12 mouse cellular contexts compared by ENCODE assay signal in the genomic region with DNA sequence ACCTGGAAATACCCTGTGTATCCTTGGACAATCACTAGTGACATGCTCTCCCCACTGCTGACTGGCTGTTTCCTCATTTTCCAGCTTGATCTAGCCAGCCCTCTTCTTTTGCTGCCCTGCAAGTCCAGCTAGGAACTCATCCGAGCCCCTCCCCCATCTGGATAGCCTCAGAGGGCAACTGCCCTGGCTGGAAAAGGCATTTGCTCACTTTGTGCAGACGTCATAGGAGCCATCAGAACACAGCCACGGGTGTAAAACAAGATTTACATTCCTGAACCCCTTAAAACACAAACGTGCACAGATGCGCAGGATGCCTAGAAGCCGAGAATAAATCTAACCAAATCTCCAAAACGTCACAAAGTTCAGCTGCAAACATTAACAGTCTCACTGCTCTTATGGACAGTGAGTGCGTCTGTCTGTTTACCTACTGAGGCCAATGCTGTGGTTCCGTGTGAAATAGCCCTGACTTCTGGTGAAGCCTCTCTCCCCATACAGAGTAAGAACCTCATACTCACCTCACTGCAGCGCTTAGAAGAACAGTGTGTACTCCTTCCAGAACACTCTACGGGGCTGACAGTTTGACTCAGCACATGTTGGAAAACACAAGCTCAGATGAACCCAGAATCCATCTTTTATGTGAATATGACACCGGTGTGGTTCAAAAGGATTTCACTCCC.
DNase-seq lines count a peak whose midpoint lies in the region; ATAC-seq and TF ChIP-seq lines count a peak whose summit lies in the region.
"Had no signal": no experiment of that assay in that cellular context is flagged by ENCODE, and none has a peak within 500 bp of the region (broad histone marks: within the 10 kb centered on the region; RNA-seq: fewer than 3 reads in every experiment).

No protein-coding gene starts in this region.

- H3K36me3 ChIP-seq in liver, embryonic 12.5 days = no peaks in the 10 kb centered on the region
- H3K36me3 ChIP-seq in stomach, embryonic 15.5 days = no peaks in the 10 kb centered on the region
- no peaks in the 10 kb centered on the region for H3K36me3 ChIP-seq in thymus, adult 2 months (ENCODE audit: control insufficient read depth, insufficient read depth, low read length)
- H3K36me3 ChIP-seq: liver, embryonic 13.5 days; midbrain, embryonic 15.5 days had no signal

- no peaks in the 10 kb centered on the region for H3K4me1 ChIP-seq in liver, embryonic 12.5 days
- peaks cover 11% of the 10 kb centered on the region for H3K4me1 ChIP-seq in stomach, embryonic 15.5 days
- no peaks in the 10 kb centered on the region for H3K4me1 ChIP-seq in thymus, adult 2 months (replicated peaks; ENCODE audit: control insufficient read depth, insufficient read depth, low read length)
- H3K4me1 ChIP-seq: liver, embryonic 13.5 days; midbrain, embryonic 15.5 days had no signal

- WGBS in liver, embryonic 12.5 days (ENCODE audit: insufficient replicate concordance) = 67% methylated on average over 12 of the region's 12 CpGs
- 30% methylated on average over 12 of the region's 12 CpGs for WGBS in stomach, embryonic 15.5 days
- 85% methylated on average over 12 of the region's 12 CpGs for WGBS in thymus, adult 2 months

- no peak overlapping the region for H3K27ac ChIP-seq in liver, embryonic 12.5 days
- H3K27ac ChIP-seq in stomach, embryonic 15.5 days = peak overlapping the region; percentile 59
- no peak overlapping the region for H3K27ac ChIP-seq in thymus, adult 2 months (ENCODE audit: control insufficient read depth, insufficient read depth, low read length)
- H3K27ac ChIP-seq: liver, embryonic 13.5 days; midbrain, embryonic 15.5 days had no signal

- H3K9me3 ChIP-seq in liver, embryonic 12.5 days (replicated peaks) = no peaks in the 10 kb centered on the region
- H3K9me3 ChIP-seq in stomach, embryonic 15.5 days = no peaks in the 10 kb centered on the region
- H3K9me3 ChIP-seq: liver, embryonic 13.5 days; midbrain, embryonic 15.5 days had no signal

- H3K27me3 ChIP-seq in liver, embryonic 12.5 days (replicated peaks) = peaks cover 5% of the 10 kb centered on the region; the same call in 1 of the 2 replicates
- H3K27me3 ChIP-seq in stomach, embryonic 15.5 days (replicated peaks) = no peaks in the 10 kb centered on the region
- no peaks in the 10 kb centered on the region for H3K27me3 ChIP-seq in thymus, adult 2 months (ENCODE audit: control insufficient read depth, insufficient read depth, low read length)
- H3K27me3 ChIP-seq: liver, embryonic 13.5 days; midbrain, embryonic 15.5 days; Patski had no signal

- peak; percentile 83 for DNase-seq in heart, adult 11 months
- DNase-seq in heart, postnatal 14 days = no peak
- peak; percentile 33 for DNase-seq in liver
- DNase-seq in kidney, postnatal 14 days = peak; percentile 31
- no peak for DNase-seq in thymus, adult 2 months
- DNase-seq in left cerebral cortex, adult 18-20 months (ENCODE audit: low spot score in 2 of 2) = no peak
- DNase-seq: cerebellum, adult 9-10 months; liver, embryonic 13.5 days had no signal

- TF ChIP-seq POLR2A in thymus, adult 2 months (IDR thresholded peaks at IDR 0.05; ENCODE audit: control insufficient read depth, extremely low read depth, insufficient read depth, low read length, poor library complexity) = no peak

- intact Hi-C loops in heart, postnatal 14 days (cut with DNase I) = no loop called here

- H3K9ac ChIP-seq in liver, embryonic 12.5 days = no peak overlapping the region
- H3K9ac ChIP-seq in stomach, embryonic 15.5 days = no peak overlapping the region
- H3K9ac ChIP-seq: liver, embryonic 13.5 days; midbrain, embryonic 15.5 days had no signal

- no peak for TF ChIP-seq CTCF in thymus, adult 2 months (IDR thresholded peaks at IDR 0.05; ENCODE audit: borderline replicate concordance, control insufficient read depth, extremely low read depth, insufficient read depth, low read length, poor library complexity)

- no peak overlapping the region for H3K4me3 ChIP-seq in liver, embryonic 12.5 days
- no peak overlapping the region for H3K4me3 ChIP-seq in stomach, embryonic 15.5 days (replicated peaks)
- H3K4me3 ChIP-seq in thymus, adult 2 months (ENCODE audit: control insufficient read depth, insufficient read depth, low read length) = no peak overlapping the region
- H3K4me3 ChIP-seq: liver, embryonic 13.5 days; midbrain, embryonic 15.5 days had no signal

- ATAC-seq in liver, embryonic 12.5 days = no peak
- ATAC-seq in stomach, embryonic 15.5 days (ENCODE audit: insufficient read depth, low FRiP score, low read depth) = no peak
- ATAC-seq: midbrain, embryonic 15.5 days; Patski had no signal

- H3K4me2 ChIP-seq in liver, embryonic 12.5 days = no peak overlapping the region
- H3K4me2 ChIP-seq in stomach, embryonic 15.5 days = 0 out of 2 replicates have a peak overlapping the region, but pooled peaks have one; percentile 2
- H3K4me2 ChIP-seq: liver, embryonic 13.5 days; midbrain, embryonic 15.5 days had no signal

Comparison
In these comparisons a context has a peak if more than half of its experiments do, and no peak if none do; other contexts are left out.
1. DNase-seq: peak in heart, adult 11 months (single experiment), liver (single experiment) and kidney, postnatal 14 days (single experiment); none in heart, postnatal 14 days (0 of 2), thymus, adult 2 months (single experiment) and left cerebral cortex, adult 18-20 months (0 of 2).